Mouse (Mus musculus): ENCODE results near the gene Arhgef3. TPM values are rescaled to one million over a fixed set of nuclear protein-coding genes. Genes with fewer than 3 reads are reported as not detected.

Arhgef3 gene
- total and polyA plus RNA-seq, 2 experiments from 2014 or later = 12.3 to 17.7 TPM

DNA sequence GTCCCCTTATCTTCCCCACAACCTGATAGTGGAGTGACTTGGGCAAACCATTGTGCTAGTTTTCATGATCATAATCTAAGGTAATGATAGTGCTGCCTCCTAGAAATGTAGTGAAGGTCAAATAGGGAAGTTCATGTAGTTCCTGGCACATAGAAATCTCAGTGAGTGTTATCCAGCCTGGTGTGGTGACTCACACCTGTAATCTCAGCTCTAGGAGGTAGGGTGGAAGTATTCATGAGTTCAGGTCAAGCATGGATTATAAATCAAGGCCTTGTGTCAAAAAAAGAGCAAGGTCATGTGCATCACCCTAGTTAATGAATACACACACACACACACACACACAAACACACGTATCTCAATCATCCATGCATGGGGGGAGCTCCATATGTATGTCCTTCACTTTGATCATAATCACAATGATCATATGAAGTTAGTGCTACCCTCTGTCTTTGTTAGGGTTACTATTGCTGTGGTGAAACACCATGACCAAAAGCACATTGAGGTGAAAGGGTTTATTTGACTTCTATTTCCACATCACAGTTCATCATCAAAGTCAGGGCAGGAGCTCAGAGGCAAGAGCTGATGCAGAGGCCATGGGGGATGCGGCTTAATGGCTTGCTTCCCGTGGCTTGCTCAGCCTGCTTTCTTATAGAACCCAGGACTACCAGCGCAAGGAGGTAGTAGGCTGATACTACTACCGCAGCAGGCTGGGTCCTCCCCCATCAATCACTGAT is 226.2 kb downstream of the Arhgef3 start:
- 84% methylated on average over 5 of the region's 5 CpGs for WGBS

GRCm38 (mm10) chr14:27341486-27341885 is 226.8 kb downstream of the Arhgef3 start:
- TF ChIP-seq CTCF (IDR thresholded peaks at IDR 0.05; ENCODE audit: low read depth) = no peak
- no peak for DNase-seq
- no peak overlapping the region for H3K4me3 ChIP-seq (ENCODE audit: low read depth, low read length)
- H3K4me1 ChIP-seq (ENCODE audit: insufficient read depth) = 0 out of 2 replicates have a peak, but pooled peaks cover 3% of the 10 kb centered on the region
- WGBS = 81% methylated on average over 5 of the region's 5 CpGs
- H3K9ac ChIP-seq = no peak overlapping the region
- no peak overlapping the region for H3K4me2 ChIP-seq (ENCODE audit: low read depth)
- ATAC-seq = no peak
- no peaks in the 10 kb centered on the region for H3K9me3 ChIP-seq (ENCODE audit: low read length)
- H3K27me3 ChIP-seq (ENCODE audit: insufficient read depth, low read length) = no peaks in the 10 kb centered on the region
- no peak overlapping the region for H3K27ac ChIP-seq (ENCODE audit: low read depth, low read length)
- no peaks in the 10 kb centered on the region for H3K36me3 ChIP-seq (ENCODE audit: insufficient read depth)

More for the DNA sequence above, 226.2 kb downstream of the Arhgef3 start:
- TF ChIP-seq CTCF (IDR thresholded peaks at IDR 0.05; ENCODE audit: low read depth) = no peak
- Histone ChIP-seq H3K27me3 (ENCODE audit: insufficient read depth, low read length) (no peaks in the 10 kb centered on the region), H3K27ac (ENCODE audit: low read depth, low read length) (no peak overlapping the region), H3K4me2 (ENCODE audit: low read depth) (no peak overlapping the region), H3K9ac (no peak overlapping the region), H3K36me3 (ENCODE audit: insufficient read depth) (no peaks in the 10 kb centered on the region), H3K4me3 (ENCODE audit: low read depth, low read length) (no peak overlapping the region), H3K4me1 (ENCODE audit: insufficient read depth) (0 out of 2 replicates have a peak, but pooled peaks cover 4% of the 10 kb centered on the region), H3K9me3 (ENCODE audit: low read length) (no peaks in the 10 kb centered on the region)
- no peak for ATAC-seq
- DNase-seq = no peak

DNA sequence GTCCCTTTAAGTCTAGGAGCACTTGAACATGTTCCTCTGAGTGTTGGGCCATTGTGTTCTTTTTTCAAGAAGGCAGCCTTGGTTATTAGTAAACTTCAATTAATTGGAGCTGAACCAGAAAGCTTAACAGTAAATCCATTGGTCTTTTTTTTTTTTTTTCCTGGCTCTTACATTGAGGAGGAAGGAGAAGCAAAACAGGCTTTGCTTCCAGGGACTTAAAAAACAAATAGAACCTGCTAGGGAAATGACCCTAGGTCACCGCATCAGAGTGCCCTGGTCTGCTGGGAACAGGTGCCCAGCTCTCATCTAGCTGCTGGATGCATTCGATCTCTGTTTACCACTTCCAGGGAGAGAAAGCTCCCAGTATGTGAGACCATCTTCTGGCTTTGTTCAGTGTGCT is 227.8 kb downstream of the Arhgef3 start:
- no peaks in the 10 kb centered on the region for H3K27me3 ChIP-seq (ENCODE audit: insufficient read depth, low read length)
- no peak overlapping the region for H3K4me3 ChIP-seq (ENCODE audit: low read depth, low read length)
- H3K4me2 ChIP-seq (ENCODE audit: low read depth) = no peak overlapping the region
- no peak for DNase-seq
- WGBS = 71% methylated on average over 2 of the region's 2 CpGs
- H3K36me3 ChIP-seq (ENCODE audit: insufficient read depth) = no peaks in the 10 kb centered on the region
- no peak overlapping the region for H3K9ac ChIP-seq
- no peaks in the 10 kb centered on the region for H3K9me3 ChIP-seq (ENCODE audit: low read length)
- H3K4me1 ChIP-seq (ENCODE audit: insufficient read depth) = no peaks in the 10 kb centered on the region
- no peak overlapping the region for H3K27ac ChIP-seq (ENCODE audit: low read depth, low read length)
- no peak for ATAC-seq
- no peak for TF ChIP-seq CTCF (IDR thresholded peaks at IDR 0.05; ENCODE audit: low read depth)

DNA sequence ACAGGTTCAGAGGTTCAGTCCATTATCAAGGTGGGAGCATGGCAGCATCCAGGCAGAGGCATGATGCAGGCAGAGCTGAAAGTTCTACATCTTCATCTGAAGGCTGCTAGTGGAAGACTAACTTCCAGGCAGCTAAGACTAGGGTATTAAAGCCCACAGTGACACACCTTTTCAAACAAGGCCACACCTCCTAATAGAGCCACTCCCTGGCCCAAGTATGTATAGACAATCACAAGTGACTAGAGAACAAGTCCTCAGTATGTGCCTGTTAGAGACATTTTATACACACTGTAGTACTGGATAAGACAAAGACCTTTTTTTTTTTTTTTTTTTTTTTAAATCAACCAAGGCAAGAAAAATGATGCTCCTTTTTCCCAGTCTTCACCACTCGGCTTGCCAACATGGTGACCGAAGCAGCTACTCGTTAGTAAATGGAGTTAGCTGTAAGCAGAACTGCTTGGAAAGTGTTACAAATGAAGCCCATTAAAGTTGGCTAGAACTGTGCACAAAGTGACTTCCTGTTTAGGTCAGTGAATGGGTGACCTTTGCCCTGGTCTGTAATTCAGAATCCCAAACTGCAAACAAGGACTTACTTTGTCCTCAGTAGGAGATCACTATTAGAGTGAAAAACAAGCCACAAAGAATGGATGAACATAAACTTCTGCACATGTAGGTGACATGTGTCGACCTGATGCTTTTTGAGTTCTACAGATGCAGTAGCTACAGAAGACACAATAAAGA is 229.7 kb downstream of the Arhgef3 start:
- H3K9ac ChIP-seq = no peak overlapping the region
- no peak overlapping the region for H3K27ac ChIP-seq (ENCODE audit: low read depth, low read length)
- H3K4me3 ChIP-seq (ENCODE audit: low read depth, low read length) = no peak overlapping the region
- no peaks in the 10 kb centered on the region for H3K9me3 ChIP-seq (ENCODE audit: low read length)
- no peak for TF ChIP-seq CTCF (IDR thresholded peaks at IDR 0.05; ENCODE audit: low read depth)
- ATAC-seq = no peak
- 63% methylated on average over 4 of the region's 4 CpGs for whole genome bisulfite sequencing
- no peaks in the 10 kb centered on the region for H3K36me3 ChIP-seq (ENCODE audit: insufficient read depth)
- no peak for DNase-seq
- H3K4me2 ChIP-seq (ENCODE audit: low read depth) = no peak overlapping the region
- H3K4me1 ChIP-seq (ENCODE audit: insufficient read depth) = no peaks in the 10 kb centered on the region
- H3K27me3 ChIP-seq (ENCODE audit: insufficient read depth, low read length) = no peaks in the 10 kb centered on the region

- TF ChIP-seq CTCF (IDR thresholded peaks at IDR 0.05; ENCODE audit: low read depth) = no peak
- H3K4me2 ChIP-seq (ENCODE audit: low read depth) = no peak overlapping the region
- H3K9ac ChIP-seq = no peak overlapping the region
- no peaks in the 10 kb centered on the region for H3K27me3 ChIP-seq (ENCODE audit: insufficient read depth, low read length)
- WGBS = 87% methylated on average over 7 of the region's 7 CpGs
- ATAC-seq = no peak
- no peaks in the 10 kb centered on the region for H3K4me1 ChIP-seq (ENCODE audit: insufficient read depth)
- H3K4me3 ChIP-seq (ENCODE audit: low read depth, low read length) = no peak overlapping the region
- no peaks in the 10 kb centered on the region for H3K36me3 ChIP-seq (ENCODE audit: insufficient read depth)
- H3K27ac ChIP-seq (ENCODE audit: low read depth, low read length) = no peak overlapping the region
- DNase-seq = no peak
- no peaks in the 10 kb centered on the region for H3K9me3 ChIP-seq (ENCODE audit: low read length)
Observed at GRCm38 (mm10) chr14:27345051-27345885, 230.6 kb downstream of the Arhgef3 start.

GRCm38 (mm10) chr14:27347224-27347623 is 232.5 kb downstream of the Arhgef3 start:
- H3K4me3 ChIP-seq (ENCODE audit: low read depth, low read length) = no peak overlapping the region
- H3K36me3 ChIP-seq (ENCODE audit: insufficient read depth) = no peaks in the 10 kb centered on the region
- WGBS = 55% methylated on average over 3 of the region's 3 CpGs
- H3K9me3 ChIP-seq (ENCODE audit: low read length) = no peaks in the 10 kb centered on the region
- ATAC-seq = no peak
- H3K4me1 ChIP-seq (ENCODE audit: insufficient read depth) = no peaks in the 10 kb centered on the region
- no peak overlapping the region for H3K27ac ChIP-seq (ENCODE audit: low read depth, low read length)
- no peak for TF ChIP-seq CTCF (IDR thresholded peaks at IDR 0.05; ENCODE audit: low read depth)
- no peak overlapping the region for H3K9ac ChIP-seq
- no peak overlapping the region for H3K4me2 ChIP-seq (ENCODE audit: low read depth)
- no peaks in the 10 kb centered on the region for H3K27me3 ChIP-seq (ENCODE audit: insufficient read depth, low read length)
- DNase-seq = no peak

All from forebrain, postnatal 0 days (tissue).